Mouse (Mus musculus) C2C12 (cell line): ENCODE results near the gene Surf1.

Experiments used
- CTCF ChIP-seq: IDR thresholded peaks from one replicate; pipeline ENCODE4 v1.5.1; 2011; ENCODE audit not compliant: control insufficient read depth, insufficient read depth, insufficient read length
- MYOD1 ChIP-seq: IDR thresholded peaks from one replicate; pipeline ENCODE4 v1.6.1; 2011; ENCODE audit warnings: low read depth; ENCODE audit not compliant: control insufficient read depth, insufficient read length
- USF1 ChIP-seq: IDR thresholded peaks from one replicate; pipeline ENCODE4 v1.6.1; 2011; ENCODE audit warnings: low read depth, mild to moderate bottlenecking, control low read depth, moderate library complexity

DNA sequence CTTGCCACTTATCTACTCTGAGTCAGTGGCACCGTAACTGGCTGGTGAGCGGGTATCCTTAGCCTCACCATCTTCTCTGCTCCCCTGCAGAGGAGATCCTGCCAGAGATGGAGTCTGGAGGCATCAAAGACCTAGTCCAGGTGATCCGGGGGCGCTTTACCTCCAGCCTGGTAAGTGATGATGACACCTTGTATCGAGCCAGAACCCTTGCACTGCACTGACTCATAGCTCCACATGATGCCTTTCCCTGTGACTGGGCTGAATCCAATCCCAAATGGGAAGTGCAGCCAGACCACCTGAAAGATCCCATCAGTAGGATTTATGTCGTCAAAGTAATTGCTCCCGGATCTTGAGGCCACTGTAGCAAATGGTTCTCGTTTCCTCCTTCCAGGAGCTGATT lies 36.5 kb upstream of the Surf1 start:
- TF ChIP-seq CTCF: no peak
- no peak for TF ChIP-seq USF1
- no peak for TF ChIP-seq MYOD1
